Mouse (Mus musculus): ENCODE results near the gene Cdt1. TPM values are rescaled to one million over a fixed set of nuclear protein-coding genes. Genes with fewer than 3 reads are reported as not detected.

Gene Cdt1
- polyA plus RNA-seq, 1 experiment = 11.7 TPM

- WGBS = 32% methylated on average over 10 of the region's 10 CpGs
- H3K4me3 ChIP-seq (replicated peaks; ENCODE audit: extremely low read depth, low read depth, low read length) = no peak overlapping the region
- TF ChIP-seq CTCF (IDR thresholded peaks at IDR 0.05; ENCODE audit: insufficient read depth, low read length) = no peak
- TF ChIP-seq POLR2A (IDR thresholded peaks at IDR 0.05; ENCODE audit: borderline replicate concordance, extremely low read depth, low read depth, low read length) = no peak
These were observed 9.3 kb downstream of the Cdt1 start for GRCm38 (mm10) chr8:122577116-122577515.

GRCm38 (mm10) chr8:122579196-122579595 lies 11.4 kb downstream of the Cdt1 start:
- no peak for TF ChIP-seq CTCF (IDR thresholded peaks at IDR 0.05; ENCODE audit: insufficient read depth, low read length)
- no peak for TF ChIP-seq POLR2A (IDR thresholded peaks at IDR 0.05; ENCODE audit: borderline replicate concordance, extremely low read depth, low read depth, low read length)
- 62% methylated on average over 7 of the region's 7 CpGs for WGBS
- no peak overlapping the region for H3K4me3 ChIP-seq (replicated peaks; ENCODE audit: extremely low read depth, low read depth, low read length)
- peaks cover 8% of the 10 kb centered on the region for H3K4me1 ChIP-seq (ENCODE audit: control insufficient read depth, insufficient read depth, low read length)
- DNase-seq = no peak

More at GRCm38 (mm10) chr8:122577116-122577515, 9.3 kb downstream of the Cdt1 start:
- no peak for DNase-seq
- H3K4me1 ChIP-seq (ENCODE audit: control insufficient read depth, insufficient read depth, low read length) = peaks cover 8% of the 10 kb centered on the region

GRCm38 (mm10) chr8:122580926-122581325 lies 13.1 kb downstream of the Cdt1 start:
- WGBS = 43% methylated on average over 15 of the region's 15 CpGs
- DNase-seq = no peak
- H3K4me1 ChIP-seq (ENCODE audit: control insufficient read depth, insufficient read depth, low read length) = peaks cover 5% of the 10 kb centered on the region
- no peak overlapping the region for H3K4me3 ChIP-seq (replicated peaks; ENCODE audit: extremely low read depth, low read depth, low read length)
- no peak for TF ChIP-seq POLR2A (IDR thresholded peaks at IDR 0.05; ENCODE audit: borderline replicate concordance, extremely low read depth, low read depth, low read length)
- TF ChIP-seq CTCF (IDR thresholded peaks at IDR 0.05; ENCODE audit: insufficient read depth, low read length) = no peak

GRCm38 (mm10) chr8:122584981-122585380 lies 17.2 kb downstream of the Cdt1 start:
- TF ChIP-seq CTCF (IDR thresholded peaks at IDR 0.05; ENCODE audit: insufficient read depth, low read length) (no peak), POLR2A (IDR thresholded peaks at IDR 0.05; ENCODE audit: borderline replicate concordance, extremely low read depth, low read depth, low read length) (no peak)
- H3K4me1 ChIP-seq (ENCODE audit: control insufficient read depth, insufficient read depth, low read length) = no peaks in the 10 kb centered on the region
- 86% methylated on average over 9 of the region's 9 CpGs for WGBS
- no peak overlapping the region for H3K4me3 ChIP-seq (replicated peaks; ENCODE audit: extremely low read depth, low read depth, low read length)
- DNase-seq = no peak

- 50% methylated on average over 14 of the region's 14 CpGs for WGBS
- no peaks in the 10 kb centered on the region for H3K4me1 ChIP-seq (ENCODE audit: control insufficient read depth, insufficient read depth, low read length)
- TF ChIP-seq POLR2A (IDR thresholded peaks at IDR 0.05; ENCODE audit: borderline replicate concordance, extremely low read depth, low read depth, low read length) (no peak), CTCF (IDR thresholded peaks at IDR 0.05; ENCODE audit: insufficient read depth, low read length) (no peak)
- no peak for DNase-seq
- H3K4me3 ChIP-seq (replicated peaks; ENCODE audit: extremely low read depth, low read depth, low read length) = no peak overlapping the region
These were observed 17.6 kb downstream of the Cdt1 start for GRCm38 (mm10) chr8:122585411-122585891.

GRCm38 (mm10) chr8:122586171-122586570 lies 18.4 kb downstream of the Cdt1 start:
- Histone ChIP-seq H3K4me3 (replicated peaks; ENCODE audit: extremely low read depth, low read depth, low read length) (no peak overlapping the region), H3K4me1 (ENCODE audit: control insufficient read depth, insufficient read depth, low read length) (no peaks in the 10 kb centered on the region)
- TF ChIP-seq CTCF (IDR thresholded peaks at IDR 0.05; ENCODE audit: insufficient read depth, low read length) = no peak
- TF ChIP-seq POLR2A (IDR thresholded peaks at IDR 0.05; ENCODE audit: borderline replicate concordance, extremely low read depth, low read depth, low read length) = no peak
- no peak for DNase-seq
- 81% methylated on average over 7 of the region's 7 CpGs for WGBS

GRCm38 (mm10) chr8:122586749-122587148 lies 18.9 kb downstream of the Cdt1 start:
- no peak overlapping the region for H3K4me3 ChIP-seq (replicated peaks; ENCODE audit: extremely low read depth, low read depth, low read length)
- TF ChIP-seq CTCF (IDR thresholded peaks at IDR 0.05; ENCODE audit: insufficient read depth, low read length) = no peak
- no peak for TF ChIP-seq POLR2A (IDR thresholded peaks at IDR 0.05; ENCODE audit: borderline replicate concordance, extremely low read depth, low read depth, low read length)
- WGBS = 92% methylated on average over 10 of the region's 10 CpGs
- no peaks in the 10 kb centered on the region for H3K4me1 ChIP-seq (ENCODE audit: control insufficient read depth, insufficient read depth, low read length)
- DNase-seq = no peak

GRCm38 (mm10) chr8:122593240-122593639 lies 25.4 kb downstream of the Cdt1 start:
- H3K4me3 ChIP-seq (replicated peaks; ENCODE audit: extremely low read depth, low read depth, low read length) = no peak overlapping the region
- TF ChIP-seq POLR2A (IDR thresholded peaks at IDR 0.05; ENCODE audit: borderline replicate concordance, extremely low read depth, low read depth, low read length) (no peak), CTCF (IDR thresholded peaks at IDR 0.05; ENCODE audit: insufficient read depth, low read length) (no peak)
- no peaks in the 10 kb centered on the region for H3K4me1 ChIP-seq (ENCODE audit: control insufficient read depth, insufficient read depth, low read length)
- DNase-seq = no peak
- 73% methylated on average over 12 of the region's 12 CpGs for WGBS

- TF ChIP-seq CTCF (IDR thresholded peaks at IDR 0.05; ENCODE audit: insufficient read depth, low read length) (no peak), POLR2A (IDR thresholded peaks at IDR 0.05; ENCODE audit: borderline replicate concordance, extremely low read depth, low read depth, low read length) (no peak)
- Histone ChIP-seq H3K4me3 (replicated peaks; ENCODE audit: extremely low read depth, low read depth, low read length) (no peak overlapping the region), H3K4me1 (ENCODE audit: control insufficient read depth, insufficient read depth, low read length) (no peaks in the 10 kb centered on the region)
- DNase-seq = no peak
- WGBS = 85% methylated on average over 19 of the region's 19 CpGs
These were observed 26.1 kb downstream of the Cdt1 start for GRCm38 (mm10) chr8:122593783-122594507.

GRCm38 (mm10) chr8:122596031-122596430 lies 28.2 kb downstream of the Cdt1 start:
- no peak for DNase-seq
- Histone ChIP-seq H3K4me3 (replicated peaks; ENCODE audit: extremely low read depth, low read depth, low read length) (no peak overlapping the region), H3K4me1 (ENCODE audit: control insufficient read depth, insufficient read depth, low read length) (no peaks in the 10 kb centered on the region)
- TF ChIP-seq POLR2A (IDR thresholded peaks at IDR 0.05; ENCODE audit: borderline replicate concordance, extremely low read depth, low read depth, low read length) (no peak), CTCF (IDR thresholded peaks at IDR 0.05; ENCODE audit: insufficient read depth, low read length) (no peak)
- WGBS = 51% methylated on average over 4 of the region's 4 CpGs

Data from lung, adult 2 months (tissue).